Mouse (Mus musculus) lung, postnatal 0 days (tissue): Measurements from ENCODE around the gene Atp6v1d.

Experiments used
- CTCF ChIP-seq: IDR thresholded peaks from 2 replicates; pipeline ENCODE4 v1.5.1; 2016; ENCODE audit warnings: antibody characterized with exemption, mild to moderate bottlenecking
- EP300 ChIP-seq: IDR thresholded peaks from 2 replicates; pipeline ENCODE4 v1.6.1; 2016; ENCODE audit warnings: antibody characterized with exemption, mild to moderate bottlenecking, control low read depth

DNA sequence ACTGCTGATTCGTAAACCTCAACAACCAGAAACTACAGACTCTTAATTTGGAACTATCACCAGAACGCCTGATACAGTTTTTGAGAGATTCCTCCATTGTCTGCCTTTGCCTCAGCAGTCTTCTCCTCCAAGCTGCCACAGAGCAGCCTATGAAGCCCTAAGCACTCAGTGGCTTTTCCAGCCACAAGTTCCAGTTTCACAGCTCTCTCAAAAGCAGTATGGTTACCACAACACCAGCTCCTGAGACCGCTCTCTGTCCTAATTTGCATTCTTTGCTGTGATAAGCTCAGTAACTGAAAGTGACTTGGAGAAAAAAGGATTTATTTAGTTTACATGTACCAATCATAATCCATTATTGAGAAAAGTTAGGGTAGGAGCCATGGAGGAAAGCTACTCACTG, 61.4 kb downstream of the Atp6v1d start:
- TF ChIP-seq CTCF: no peak
- TF ChIP-seq EP300: no peak
